10 mouse cellular contexts compared by ENCODE assay signal in the genomic region with DNA sequence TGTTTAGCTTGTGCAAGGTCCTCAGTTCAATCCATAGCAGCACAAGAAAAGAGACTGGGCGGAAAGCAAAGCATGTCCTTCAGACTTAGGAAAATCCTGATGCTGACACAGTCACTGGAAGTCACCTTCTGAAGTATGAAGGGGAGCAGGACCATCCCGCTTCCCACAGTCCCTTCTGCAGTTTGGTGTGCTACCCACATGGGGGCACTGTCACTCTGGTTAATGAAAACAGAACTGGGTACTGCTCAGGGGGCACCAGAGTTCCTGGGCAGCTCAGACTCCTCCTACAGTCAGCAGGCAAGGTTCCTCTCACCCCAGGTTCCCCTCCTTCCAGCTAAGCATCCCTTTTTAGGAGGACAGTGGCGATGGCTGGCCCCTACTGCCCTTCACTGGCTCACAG. TPM values are rescaled to one million over a fixed set of nuclear protein-coding genes. Genes with fewer than 3 reads are reported as not detected.
A peak's percentile ranks its signal among the peaks of the same experiment; 100 is the strongest.
DNase-seq lines count a peak whose midpoint lies in the region; ATAC-seq lines count a peak whose summit lies in the region.
"Had no signal": no experiment of that assay in that cellular context is flagged by ENCODE, and none has a peak within 500 bp of the region (broad histone marks: within the 10 kb centered on the region; RNA-seq: fewer than 3 reads in every experiment).

No protein-coding gene starts in this region.

- no peak for ATAC-seq in hindbrain, embryonic 13.5 days (ENCODE audit: low FRiP score)

- no peak overlapping the region for H3K9ac ChIP-seq in hindbrain, embryonic 13.5 days

- peak; percentile 60 for DNase-seq in hindbrain, embryonic 10.5 days (ENCODE audit: low spot score)
- DNase-seq in right cerebral cortex, postnatal 14 days = peak; percentile 47
- DNase-seq in right cerebral cortex, postnatal 25 days = no peak
- DNase-seq in cerebellum, adult 9-11 months = peak; percentile 52
- DNase-seq in limb, embryonic 10.5 days (ENCODE audit: low spot score) = peak; percentile 58
- DNase-seq in thymus, postnatal 14 days = peak; percentile 33
- DNase-seq in heart, postnatal 25 days (ENCODE audit: low spot score) = no peak

- H3K9me3 ChIP-seq in hindbrain, embryonic 10.5 days = no peaks in the 10 kb centered on the region
- H3K9me3 ChIP-seq in hindbrain, embryonic 13.5 days = no peaks in the 10 kb centered on the region
- no peaks in the 10 kb centered on the region for H3K9me3 ChIP-seq in limb, embryonic 10.5 days (replicated peaks)

- H3K27me3 ChIP-seq in hindbrain, embryonic 10.5 days (ENCODE audit: insufficient read depth, poor library complexity, severe bottlenecking) = no peaks in the 10 kb centered on the region
- no peaks in the 10 kb centered on the region for H3K27me3 ChIP-seq in hindbrain, embryonic 13.5 days
- H3K27me3 ChIP-seq in limb, embryonic 10.5 days (ENCODE audit: low read depth, poor library complexity, severe bottlenecking) = no peaks in the 10 kb centered on the region

- WGBS in hindbrain, embryonic 10.5 days = 28% methylated on average over 3 of the region's 3 CpGs
- 39% methylated on average over 3 of the region's 3 CpGs for WGBS in hindbrain, embryonic 13.5 days
- WGBS in limb, embryonic 10.5 days = 46% methylated on average over 3 of the region's 3 CpGs

- no peak overlapping the region for H3K4me2 ChIP-seq in hindbrain, embryonic 13.5 days

- peaks cover 22% of the 10 kb centered on the region for H3K4me1 ChIP-seq in hindbrain, embryonic 10.5 days (replicated peaks)
- peaks cover 25% of the 10 kb centered on the region for H3K4me1 ChIP-seq in hindbrain, embryonic 13.5 days (replicated peaks)
- H3K4me1 ChIP-seq in limb, embryonic 10.5 days = peaks cover 34% of the 10 kb centered on the region

- intact Hi-C loops in heart, postnatal 25 days (cut with DNase I) = loop anchor here (5.0 kb wide), 1 partner anchor 218 kb away; no protein-coding TSS in a partner anchor

- H3K36me3 ChIP-seq in hindbrain, embryonic 10.5 days = no peaks in the 10 kb centered on the region
- H3K36me3 ChIP-seq in hindbrain, embryonic 13.5 days = peaks cover 17% of the 10 kb centered on the region
- no peaks in the 10 kb centered on the region for H3K36me3 ChIP-seq in limb, embryonic 10.5 days

- no peak overlapping the region for H3K4me3 ChIP-seq in hindbrain, embryonic 10.5 days
- H3K4me3 ChIP-seq in hindbrain, embryonic 13.5 days = no peak overlapping the region
- no peak overlapping the region for H3K4me3 ChIP-seq in limb, embryonic 10.5 days

- no peak overlapping the region for H3K27ac ChIP-seq in hindbrain, embryonic 10.5 days
- no peak overlapping the region for H3K27ac ChIP-seq in hindbrain, embryonic 13.5 days
- H3K27ac ChIP-seq in limb, embryonic 10.5 days = no peak overlapping the region

RNA-seq across cellular contexts. Expression of a gene that starts 30.9 kb away (rescaled TPM):
- polyA plus RNA-seq in hindbrain, embryonic 10.5 days (2016; fragmentation: Nextera tagmentation; extraction: Ambion mirVana) = 0.15 and 0.27 TPM in 2 replicates
- 0.23 and 0.31 TPM in 2 replicates for polyA plus RNA-seq in hindbrain, embryonic 13.5 days (2015; fragmentation: Nextera tagmentation; extraction: Ambion mirVana)
- polyA plus RNA-seq in limb, embryonic 10.5 days (2016; fragmentation: Nextera tagmentation; extraction: Ambion mirVana) = 0.06 and 0.16 TPM in 2 replicates
- total RNA-seq in heart, postnatal 25 days (2021) = under 1 TPM; 0.06 to 0.08 TPM
- total RNA-seq: neutrophil, adult 5-6 weeks had no signal
- polyA plus RNA-seq: large intestine, adult 2 months had no signal

RNA-seq across cellular contexts. Expression of a gene that starts 35.2 kb away (rescaled TPM):
- polyA plus RNA-seq in hindbrain, embryonic 10.5 days (2016; fragmentation: Nextera tagmentation; extraction: Ambion mirVana) = 13.5 and 16.9 TPM in 2 replicates
- polyA plus RNA-seq in hindbrain, embryonic 13.5 days (2015; fragmentation: Nextera tagmentation; extraction: Ambion mirVana) = 12.8 and 15.2 TPM in 2 replicates
- 11.2 and 16.2 TPM in 2 replicates for polyA plus RNA-seq in limb, embryonic 10.5 days (2016; fragmentation: Nextera tagmentation; extraction: Ambion mirVana)
- 1 to 10 TPM; 5.5 to 6.2 TPM for total RNA-seq in heart, postnatal 25 days (2021)

RNA-seq across cellular contexts. Expression of a gene that starts 51.9 kb away (rescaled TPM):
- polyA plus RNA-seq in hindbrain, embryonic 10.5 days (2016; fragmentation: Nextera tagmentation; extraction: Ambion mirVana) = 5.5 and 6.1 TPM in 2 replicates
- polyA plus RNA-seq in hindbrain, embryonic 13.5 days (2015; fragmentation: Nextera tagmentation; extraction: Ambion mirVana) = 12.9 and 15.7 TPM in 2 replicates
- 1.8 and 2.6 TPM in 2 replicates for polyA plus RNA-seq in limb, embryonic 10.5 days (2016; fragmentation: Nextera tagmentation; extraction: Ambion mirVana)
- total RNA-seq in heart, postnatal 25 days (2021) = 1 to 10 TPM; 2.0 to 2.4 TPM
- total RNA-seq: neutrophil, adult 5-6 weeks had no signal

Comparison
In these comparisons a context has a peak if more than half of its experiments do, and no peak if none do; other contexts are left out.
1. DNase-seq: peak in hindbrain, embryonic 10.5 days (single experiment), right cerebral cortex, postnatal 14 days (single experiment), cerebellum, adult 9-11 months (single experiment), limb, embryonic 10.5 days (single experiment) and thymus, postnatal 14 days (single experiment); none in right cerebral cortex, postnatal 25 days (single experiment) and heart, postnatal 25 days (single experiment).